Mouse (Mus musculus): Measurements from ENCODE around the gene Aanat. TPM values are rescaled to one million over a fixed set of nuclear protein-coding genes. Genes with fewer than 3 reads are reported as not detected.

Gene Aanat
- total and polyA plus RNA-seq, 3 experiments: not detected

- H3K9me3 ChIP-seq (replicated peaks; ENCODE audit: insufficient read depth, low read length): no peaks in the 10 kb centered on the region
- peaks cover 0 to 12% of the 10 kb centered on the region in 2 experiments; a peak in 2 of 4 replicates for H3K36me3 ChIP-seq (ENCODE audit: control insufficient read depth in 1 of 2, insufficient read depth in 2 of 2, low read length in 2 of 2)
- H3K27ac ChIP-seq (ENCODE audit: control insufficient read depth, low read depth, low read length): no peak overlapping the region
- DNase-seq (ENCODE audit: low read depth, low spot score): no peak
- TF ChIP-seq NELFE (IDR thresholded peaks at IDR 0.05; ENCODE audit: low read depth, low read length) (no peak), KAT2A (conservative IDR thresholded peaks at IDR 0.05; ENCODE audit: low read depth, low read length) (no peak), ZKSCAN1 (IDR thresholded peaks at IDR 0.05; ENCODE audit: low read depth, low read length) (no peak), POLR2AphosphoS5 (IDR thresholded peaks at IDR 0.05; ENCODE audit: borderline replicate concordance, low read depth, low read length) (no peak), E2F4 (IDR thresholded peaks at IDR 0.05; ENCODE audit: borderline replicate concordance, low read depth, low read length) (no peak), NRF1 (IDR thresholded peaks at IDR 0.05; ENCODE audit: insufficient read depth, low read depth, low read length, poor library complexity, severe bottlenecking) (no peak), ZNF384 (IDR thresholded peaks at IDR 0.05; ENCODE audit: low read depth, low read length) (no peak), GATA1 (IDR thresholded peaks at IDR 0.05; ENCODE audit: low read depth, low read length) (no peak), SIN3A (IDR thresholded peaks at IDR 0.05; ENCODE audit: low read length) (no peak), TAL1 (IDR thresholded peaks at IDR 0.05; ENCODE audit: low read length) (no peak), POLR2AphosphoS2 (IDR thresholded peaks at IDR 0.05; ENCODE audit: low read length) (no peak), ZMIZ1 (IDR thresholded peaks at IDR 0.05; ENCODE audit: low read depth, low read length) (no peak), HCFC1 (IDR thresholded peaks at IDR 0.05; ENCODE audit: low read depth, low read length) (no peak), GABPA (IDR thresholded peaks at IDR 0.05; ENCODE audit: low read depth, low read length) (no peak), MYC (IDR thresholded peaks at IDR 0.05; ENCODE audit: low read depth, low read length) (no peak), RCOR1 (IDR thresholded peaks at IDR 0.05; ENCODE audit: low read depth, low read length) (no peak)
- no peaks in the 10 kb centered on the region for H3K79me2 ChIP-seq (ENCODE audit: control insufficient read depth, insufficient read depth, low read length, poor library complexity)
- H3K4me1 ChIP-seq (ENCODE audit: control insufficient read depth in 1 of 2, insufficient read depth in 2 of 2, low read length in 2 of 2): peaks cover 0 to 9% of the 10 kb centered on the region in 2 experiments; a peak in 3 of 4 replicates
- no peak overlapping the region for H3K9ac ChIP-seq (ENCODE audit: control insufficient read depth, low read depth, low read length, poor library complexity, severe bottlenecking)
- no peak overlapping the region for H3K4me3 ChIP-seq (ENCODE audit: control insufficient read depth in 1 of 2, insufficient read depth in 1 of 2, low read depth in 2 of 2, low read length in 2 of 2)
- H3K27me3 ChIP-seq (ENCODE audit: control insufficient read depth in 1 of 2, insufficient read depth in 2 of 2, low read length in 2 of 2): no peaks in the 10 kb centered on the region
Observed at GRCm38 (mm10) chr11:116646136-116646535, 59.9 kb downstream of the Aanat start.

GRCm38 (mm10) chr11:116646771-116647170, 60.5 kb downstream of the Aanat start:
- peak overlapping the region; percentile 42 for H3K27ac ChIP-seq (ENCODE audit: control insufficient read depth, low read depth, low read length)
- peak overlapping the region; percentile 40; the same call in 1 of the 2 replicates for H3K9ac ChIP-seq (ENCODE audit: control insufficient read depth, low read depth, low read length, poor library complexity, severe bottlenecking)
- peaks cover 0 to 12% of the 10 kb centered on the region in 2 experiments; a peak in 2 of 4 replicates for H3K36me3 ChIP-seq (ENCODE audit: control insufficient read depth in 1 of 2, insufficient read depth in 2 of 2, low read length in 2 of 2)
- TF ChIP-seq KAT2A (conservative IDR thresholded peaks at IDR 0.05; ENCODE audit: low read depth, low read length) (no peak), EP300 (IDR thresholded peaks at IDR 0.05; ENCODE audit: low read depth in 1 of 2, low read length in 2 of 2) (no peak), RAD21 (IDR thresholded peaks at IDR 0.05; ENCODE audit: low read depth, low read length) (no peak), NELFE (IDR thresholded peaks at IDR 0.05; ENCODE audit: low read depth, low read length) (no peak), JUND (IDR thresholded peaks at IDR 0.05; ENCODE audit: low read depth, low read length) (no peak), GATA1 (IDR thresholded peaks at IDR 0.05; ENCODE audit: low read depth, low read length) (no peak), GABPA (IDR thresholded peaks at IDR 0.05; ENCODE audit: low read depth, low read length) (no peak), TCF12 (IDR thresholded peaks at IDR 0.05; ENCODE audit: low read depth, low read length) (no peak), MAFK (IDR thresholded peaks at IDR 0.05; ENCODE audit: borderline replicate concordance, low read depth, low read length) (no peak), UBTF (IDR thresholded peaks at IDR 0.05; ENCODE audit: borderline replicate concordance, insufficient read depth, low read depth, low read length) (no peak), ZC3H11A (IDR thresholded peaks at IDR 0.05; ENCODE audit: low read depth, low read length) (no peak), HCFC1 (IDR thresholded peaks at IDR 0.05; ENCODE audit: low read depth, low read length) (no peak)
- H3K4me1 ChIP-seq (ENCODE audit: control insufficient read depth in 1 of 2, insufficient read depth in 2 of 2, low read length in 2 of 2): peaks cover 0 to 9% of the 10 kb centered on the region in 2 experiments; a peak in 3 of 4 replicates
- H3K79me2 ChIP-seq (ENCODE audit: control insufficient read depth, insufficient read depth, low read length, poor library complexity): no peaks in the 10 kb centered on the region
- DNase-seq (ENCODE audit: low read depth, low spot score): no peak
- H3K9me3 ChIP-seq (replicated peaks; ENCODE audit: insufficient read depth, low read length): no peaks in the 10 kb centered on the region
- no peaks in the 10 kb centered on the region for H3K27me3 ChIP-seq (ENCODE audit: control insufficient read depth in 1 of 2, insufficient read depth in 2 of 2, low read length in 2 of 2)
- H3K4me3 ChIP-seq (ENCODE audit: control insufficient read depth in 1 of 2, insufficient read depth in 1 of 2, low read depth in 2 of 2, low read length in 2 of 2): no peak overlapping the region
